Mouse (Mus musculus): Measurements from ENCODE around the gene Zfp932.
"Not testable (repeated sequence)": the region's sequence is repeated elsewhere in the genome, so short reads cannot be mapped to it uniquely, and the experiment has no call there.

Zfp932 gene

DNA sequence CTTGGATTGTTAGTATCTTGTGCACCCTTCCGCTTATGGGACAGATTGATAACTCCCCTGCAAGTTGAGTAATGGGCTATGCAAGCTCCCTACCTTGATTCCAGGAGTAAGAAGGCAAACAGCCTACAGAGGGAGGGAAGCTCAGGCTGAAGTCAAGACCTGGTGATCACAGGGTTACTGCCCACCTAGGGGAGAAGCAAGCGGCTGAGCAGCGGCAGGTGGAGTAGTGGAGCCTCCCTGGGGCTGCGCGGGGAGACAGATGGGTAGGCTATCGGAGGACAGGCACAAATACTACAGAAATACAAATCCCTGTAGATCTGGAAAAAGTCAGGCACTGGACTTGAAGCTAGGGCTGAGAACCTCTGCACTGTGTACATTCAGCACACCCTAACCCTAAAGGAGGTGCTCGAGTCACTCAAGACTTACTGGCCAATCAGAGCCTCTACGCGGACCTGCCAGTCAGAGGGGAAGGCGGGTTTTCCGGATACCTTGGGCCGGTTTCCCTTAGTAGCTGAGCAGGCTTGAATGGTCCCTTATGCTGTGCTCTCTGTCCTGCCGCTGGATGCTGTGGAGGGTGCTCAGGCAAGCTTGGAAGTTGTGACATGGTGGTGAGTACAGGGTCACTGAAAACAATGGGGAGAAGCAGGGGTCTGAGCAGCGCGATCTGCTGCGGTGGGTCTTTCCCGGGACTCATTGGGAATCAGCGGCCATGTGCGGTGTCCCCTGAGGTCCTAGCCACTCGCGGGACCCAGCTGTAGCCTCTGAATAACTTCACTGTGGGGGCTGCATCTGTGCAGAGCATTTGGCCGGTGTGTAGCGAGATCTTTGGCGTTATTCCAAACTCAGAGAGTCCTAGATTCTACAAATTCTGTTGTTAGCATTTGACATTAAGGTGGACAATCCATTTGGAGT lies at the start of gene Zfp932:
Gene Zfp932, plus strand, starts transcription at position 496 of the 912 bp plus-strand sequence.
- peak; percentile 26 for DNase-seq (ENCODE audit: extremely low spot score, low read depth, low spot score)

DNA sequence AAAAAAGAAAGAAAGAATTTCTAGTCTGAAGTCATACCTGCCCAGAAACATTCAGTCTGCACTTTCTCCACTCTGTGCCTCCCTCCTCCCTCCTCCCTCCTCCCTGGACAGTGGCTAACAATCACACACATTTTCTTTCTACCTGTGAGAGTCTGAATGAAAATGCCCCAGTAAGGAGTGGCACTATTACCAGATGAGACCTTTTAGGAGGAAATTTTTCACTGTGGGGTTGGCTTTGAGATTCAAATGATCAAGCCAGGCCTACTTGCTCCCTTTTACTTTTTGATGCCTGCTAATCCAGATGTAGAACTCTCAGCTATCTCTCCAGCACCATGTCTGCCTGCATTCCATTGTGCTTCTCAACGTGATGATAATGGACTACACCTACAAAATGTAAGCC lies 46.0 kb upstream of the Zfp932 start:
- DNase-seq (ENCODE audit: extremely low spot score, low read depth, low spot score), result no peak

- DNase-seq (ENCODE audit: extremely low spot score, low read depth, low spot score), result not testable (repeated sequence)
Observed at GRCm38 (mm10) chr5:109980743-109981142, 15.6 kb upstream of the Zfp932 start.

GRCm38 (mm10) chr5:109995461-109995860 lies 860 bp upstream of the Zfp932 start:
- DNase-seq (ENCODE audit: extremely low spot score, low read depth, low spot score), result not testable (repeated sequence)

GRCm38 (mm10) chr5:110015775-110016174 lies 19.5 kb downstream of the Zfp932 start:
- DNase-seq (ENCODE audit: extremely low spot score, low read depth, low spot score), result not testable (repeated sequence)

GRCm38 (mm10) chr5:110023273-110023672 lies 27.0 kb downstream of the Zfp932 start:
- no peak for DNase-seq (ENCODE audit: extremely low spot score, low read depth, low spot score)

GRCm38 (mm10) chr5:110023694-110024427 lies 27.5 kb downstream of the Zfp932 start:
- DNase-seq (ENCODE audit: extremely low spot score, low read depth, low spot score), result not testable (repeated sequence)

GRCm38 (mm10) chr5:110057637-110058408 lies 61.5 kb downstream of the Zfp932 start:
- DNase-seq (ENCODE audit: extremely low spot score, low read depth, low spot score), result peak; percentile 44

Data from hindlimb bud, embryonic 11.5 days (tissue).